In the genomic region with DNA sequence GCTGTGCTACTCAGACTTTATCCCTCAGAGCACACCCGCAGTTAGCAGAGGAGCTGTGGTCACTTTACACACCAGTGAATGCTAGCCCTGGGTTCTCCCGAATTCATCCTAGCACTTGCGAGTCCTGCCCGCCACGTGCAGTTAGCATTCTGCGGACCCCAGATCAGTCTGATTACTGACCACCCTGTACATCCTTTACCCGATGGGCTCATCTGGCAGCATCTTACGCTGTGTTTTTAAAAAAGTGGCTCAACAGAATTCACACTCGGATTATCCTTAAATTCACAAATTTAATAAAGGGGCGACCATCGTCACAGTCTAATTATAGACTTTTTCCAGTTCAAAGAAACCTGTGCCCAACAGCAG, we compare ENCODE assay signal across 8 mouse cellular contexts. TPM values are rescaled to one million over a fixed set of nuclear protein-coding genes. Genes with fewer than 3 reads are reported as not detected.
DNase-seq lines count a peak whose midpoint lies in the region; ATAC-seq lines count a peak whose summit lies in the region.

No protein-coding gene starts in this region.

- peak overlapping the region; percentile 73 for H3K27ac ChIP-seq in liver, embryonic 11.5 days (ENCODE audit: low read depth, low read length)

- 6% methylated on average over 11 of the region's 11 CpGs for WGBS in liver, embryonic 11.5 days

- ATAC-seq in erythroblast, adult 5-6 weeks (replicated peaks; ENCODE audit: low FRiP score, poor library complexity, severe bottlenecking), result no peak
- no peak for ATAC-seq in liver, embryonic 11.5 days (replicated peaks; ENCODE audit: low FRiP score)

- H3K9me3 ChIP-seq in erythroblast, embryonic 14.5 days (ENCODE audit: control insufficient read depth, low read length), result no peaks in the 10 kb centered on the region
- H3K9me3 ChIP-seq in liver, embryonic 11.5 days (ENCODE audit: control insufficient read depth, low read length), result no peaks in the 10 kb centered on the region

- H3K4me3 ChIP-seq in erythroblast, embryonic 14.5 days (replicated peaks), result peak overlapping the region; percentile 84
- peak overlapping the region; percentile 82 for H3K4me3 ChIP-seq in liver, embryonic 11.5 days (ENCODE audit: low read depth, low read length)

- peak overlapping the region; percentile 85 for H3K9ac ChIP-seq in liver, embryonic 11.5 days (ENCODE audit: low read depth, low read length)

- peak overlapping the region; percentile 86 for H3K4me2 ChIP-seq in liver, embryonic 11.5 days

- peak; percentile 25 for DNase-seq in thymus, postnatal 4 days
- no peak for DNase-seq in thymus, postnatal 10 days (ENCODE audit: low spot score in 2 of 2)
- no peak for DNase-seq in liver, embryonic 11.5 days (ENCODE audit: low spot score)
- DNase-seq in yolk sac, embryonic 10.5 days (ENCODE audit: low spot score), result peak; percentile 12
- DNase-seq in cerebellum, adult 11-12 months, result no peak
- DNase-seq in urinary bladder, postnatal 36 days (ENCODE audit: low spot score in 2 of 2), result no peak

- H3K4me1 ChIP-seq in erythroblast, embryonic 14.5 days (ENCODE audit: control insufficient read depth), result peaks cover 63% of the 10 kb centered on the region
- H3K4me1 ChIP-seq in liver, embryonic 11.5 days (replicated peaks; ENCODE audit: control insufficient read depth, insufficient read depth, low read length), result peaks cover 27% of the 10 kb centered on the region

- peaks cover 15% of the 10 kb centered on the region for H3K36me3 ChIP-seq in erythroblast, embryonic 14.5 days (ENCODE audit: control insufficient read depth)
- H3K36me3 ChIP-seq in liver, embryonic 11.5 days (ENCODE audit: control insufficient read depth, insufficient read depth, low read length), result peaks cover 2% of the 10 kb centered on the region; the same call in 1 of the 2 replicates

- peaks cover 6% of the 10 kb centered on the region for H3K27me3 ChIP-seq in erythroblast, embryonic 14.5 days (ENCODE audit: control insufficient read depth)
- H3K27me3 ChIP-seq in liver, embryonic 11.5 days (replicated peaks; ENCODE audit: control insufficient read depth, insufficient read depth, low read length), result no peaks in the 10 kb centered on the region

RNA-seq across cellular contexts. Expression of a gene that starts 0.4 kb away (rescaled TPM):
- polyA plus RNA-seq in erythroblast, embryonic 14.5 days (2012), result 5.5 and 5.8 TPM in 2 replicates
- 5.6 and 8.1 TPM in 2 replicates for total RNA-seq in erythroblast, adult 5-6 weeks (2015; ENCODE audit: low replicate concordance)
- 8.2 and 16.3 TPM in 2 replicates for total RNA-seq in erythroblast, adult 5-6 weeks (2017; ENCODE audit: low replicate concordance)
- 11.5 and 11.7 TPM in 2 replicates for polyA plus RNA-seq in liver, embryonic 11.5 days (2014; fragmentation: Nextera tagmentation; extraction: Ambion mirVana)

RNA-seq across cellular contexts. Expression of a gene that starts 3.4 kb away (rescaled TPM):
- 2.0 and 2.1 TPM in 2 replicates for polyA plus RNA-seq in erythroblast, embryonic 14.5 days (2012)
- 6.5 TPM in 2 replicates for total RNA-seq in erythroblast, adult 5-6 weeks (2015; ENCODE audit: low replicate concordance)
- total RNA-seq in erythroblast, adult 5-6 weeks (2017; ENCODE audit: low replicate concordance), result 2.2 and 2.9 TPM in 2 replicates
- polyA plus RNA-seq in liver, embryonic 11.5 days (2014; fragmentation: Nextera tagmentation; extraction: Ambion mirVana), result 42.5 and 47.8 TPM in 2 replicates

RNA-seq across cellular contexts. Expression of a gene that starts 12.5 kb away (rescaled TPM):
- polyA plus RNA-seq in erythroblast, embryonic 14.5 days (2012), result not detected in 2 replicates
- total RNA-seq in erythroblast, adult 5-6 weeks (2015; ENCODE audit: low replicate concordance), result not detected in 2 replicates
- total RNA-seq in erythroblast, adult 5-6 weeks (2017; ENCODE audit: low replicate concordance), result not detected in 2 replicates
- polyA plus RNA-seq in liver, embryonic 11.5 days (2014; fragmentation: Nextera tagmentation; extraction: Ambion mirVana), result not detected in 2 replicates

RNA-seq across cellular contexts. Expression of a gene that starts 25.5 kb away (rescaled TPM):
- polyA plus RNA-seq in erythroblast, embryonic 14.5 days (2012), result not detected in 2 replicates
- total RNA-seq in erythroblast, adult 5-6 weeks (2015; ENCODE audit: low replicate concordance), result not detected in 2 replicates
- total RNA-seq in erythroblast, adult 5-6 weeks (2017; ENCODE audit: low replicate concordance), result 0.28 TPM in 1 of 2 replicates, not detected in the other
- 0.11 and 0.14 TPM in 2 replicates for polyA plus RNA-seq in liver, embryonic 11.5 days (2014; fragmentation: Nextera tagmentation; extraction: Ambion mirVana)

RNA-seq across cellular contexts. Expression of a gene that starts 52.2 kb away (rescaled TPM):
- polyA plus RNA-seq in erythroblast, embryonic 14.5 days (2012), result 1.3 and 2.1 TPM in 2 replicates
- total RNA-seq in erythroblast, adult 5-6 weeks (2015; ENCODE audit: low replicate concordance), result 6.0 and 6.3 TPM in 2 replicates
- total RNA-seq in erythroblast, adult 5-6 weeks (2017; ENCODE audit: low replicate concordance), result 3.6 and 3.7 TPM in 2 replicates
- 29.0 and 30.8 TPM in 2 replicates for polyA plus RNA-seq in liver, embryonic 11.5 days (2014; fragmentation: Nextera tagmentation; extraction: Ambion mirVana)

Comparison
In these comparisons a context has a peak if more than half of its experiments do, and no peak if none do; other contexts are left out.
1. DNase-seq: peak in thymus, postnatal 4 days (single experiment) and yolk sac, embryonic 10.5 days (single experiment); none in thymus, postnatal 10 days (0 of 2), liver, embryonic 11.5 days (single experiment), cerebellum, adult 11-12 months (single experiment) and urinary bladder, postnatal 36 days (0 of 2).
2. RNA of a gene that starts 3.4 kb away (polyA plus RNA-seq): 42.5 to 47.8 TPM in liver, embryonic 11.5 days; 2.0 to 2.1 TPM in erythroblast, embryonic 14.5 days; every median in the first group is over 10 times any median in the second.